Mouse (Mus musculus): ENCODE results near the gene 6030458C11Rik. TPM values are rescaled to one million over a fixed set of nuclear protein-coding genes. Genes with fewer than 3 reads are reported as not detected.

Gene 6030458C11Rik
- 25.6 and 27.9 TPM in 2 replicates for polyA plus RNA-seq (2012; rRNA removed)

DNA sequence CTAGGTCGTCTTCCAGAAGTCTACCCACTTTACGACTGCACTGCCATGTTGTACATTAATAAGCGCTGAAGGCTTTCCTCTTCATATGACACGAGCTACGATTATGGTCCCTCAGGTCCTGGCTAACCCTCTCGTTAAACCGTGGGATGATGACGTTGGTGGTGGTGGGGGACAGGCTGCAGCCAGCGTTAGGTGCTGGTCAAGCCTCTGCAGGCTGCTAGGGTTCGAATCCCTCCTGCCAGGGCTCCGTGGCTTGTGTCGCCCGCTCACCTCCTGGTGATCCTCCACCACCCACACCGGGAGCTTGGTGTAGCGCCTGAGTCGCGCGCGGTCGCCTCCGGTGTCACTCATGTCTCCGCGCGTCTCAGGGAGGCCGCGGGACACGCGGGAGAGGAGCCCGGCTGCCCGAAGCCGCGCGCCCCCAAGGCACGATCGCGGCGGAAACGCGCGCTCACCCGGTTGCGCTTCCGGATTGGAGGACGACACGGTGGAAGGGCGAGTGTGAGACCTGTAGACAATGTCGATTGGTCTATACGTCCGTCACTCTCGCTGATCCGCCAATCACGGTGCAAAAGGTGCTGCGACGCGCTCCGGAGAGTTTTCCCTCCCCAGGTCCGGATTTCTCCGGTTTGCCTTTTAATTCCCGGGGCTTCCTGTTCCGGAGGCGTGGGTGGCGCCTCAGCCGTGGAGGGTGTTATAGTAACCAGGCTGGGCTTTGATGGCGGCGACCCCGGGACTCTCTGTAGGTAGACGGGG lies at the start of gene 6030458C11Rik, which contains the start of gene Drosha:
Gene 6030458C11Rik, minus strand, starts transcription at position 453 of the 756 bp plus-strand sequence.
Gene Drosha, plus strand, starts transcription at position 619 of the 756 bp plus-strand sequence.
- peak; percentile 100 for DNase-seq (ENCODE audit: low read depth)
- TF ChIP-seq CTCF (IDR thresholded peaks at IDR 0.05; ENCODE audit: borderline replicate concordance, extremely low read depth, insufficient read depth, insufficient read length), result no peak
- peak; percentile 79 for TF ChIP-seq POLR2A (IDR thresholded peaks at IDR 0.05; ENCODE audit: borderline replicate concordance, extremely low read depth, insufficient read depth, insufficient read length, poor library complexity, severe bottlenecking)

DNA sequence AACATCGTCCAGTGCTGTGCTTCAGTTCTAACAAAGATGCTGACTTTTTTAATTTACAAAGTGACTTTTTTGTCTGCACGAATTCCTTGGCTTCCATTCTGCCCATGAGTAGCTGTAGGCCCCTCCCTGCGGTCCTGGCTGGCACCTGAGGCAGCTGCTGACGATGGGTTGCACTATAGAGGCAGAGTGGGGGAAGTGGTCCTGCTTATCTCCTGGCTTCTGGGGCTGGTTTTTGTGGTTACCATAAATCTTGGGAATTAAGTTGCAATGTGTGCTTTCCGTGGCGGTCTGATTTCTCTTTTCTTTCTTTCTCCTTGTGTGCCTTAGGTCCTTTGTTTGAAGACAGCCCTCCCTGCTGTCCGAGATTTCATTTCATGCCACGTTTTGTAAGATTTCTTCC lies 42.8 kb upstream of the 6030458C11Rik start:
- TF ChIP-seq POLR2A (IDR thresholded peaks at IDR 0.05; ENCODE audit: borderline replicate concordance, extremely low read depth, insufficient read depth, insufficient read length, poor library complexity, severe bottlenecking), result no peak
- TF ChIP-seq CTCF (IDR thresholded peaks at IDR 0.05; ENCODE audit: borderline replicate concordance, extremely low read depth, insufficient read depth, insufficient read length), result no peak

DNA sequence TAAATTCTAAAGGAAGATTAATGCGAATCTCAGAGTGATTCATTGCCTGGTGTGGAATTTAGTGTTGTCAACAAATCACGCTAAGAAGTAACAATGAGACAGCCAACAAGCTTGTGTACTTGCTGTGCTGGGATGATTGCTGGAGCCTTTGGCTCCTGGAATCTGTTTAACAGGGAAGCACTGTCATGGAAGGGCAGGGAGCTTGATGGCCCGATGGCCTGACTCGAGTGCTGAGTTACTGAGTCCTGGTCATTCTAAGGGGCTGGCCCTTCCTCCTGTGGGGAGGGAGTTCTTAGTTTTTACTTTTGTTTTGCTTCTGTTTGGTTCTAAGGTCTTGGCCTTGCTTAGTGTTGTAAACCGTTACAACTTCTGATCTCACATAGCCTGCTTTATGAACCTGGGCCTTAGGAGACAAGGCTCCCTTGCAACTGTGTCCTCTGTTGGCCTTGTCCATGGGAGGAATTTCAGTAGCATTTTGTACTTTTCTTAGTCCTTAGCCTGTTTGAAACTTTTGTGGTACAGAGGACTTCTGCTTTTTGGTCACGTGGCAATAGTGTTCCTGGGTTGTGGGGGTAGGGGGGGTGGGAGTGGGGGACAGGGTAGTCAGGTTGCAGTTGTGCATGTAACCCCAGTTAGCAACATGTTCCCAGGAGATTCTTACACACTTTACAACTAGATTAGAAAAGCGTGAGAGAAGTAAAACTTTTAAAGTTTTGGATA lies 41.3 kb upstream of the 6030458C11Rik start:
- no peak for DNase-seq (ENCODE audit: low read depth)
- TF ChIP-seq CTCF (IDR thresholded peaks at IDR 0.05; ENCODE audit: borderline replicate concordance, extremely low read depth, insufficient read depth, insufficient read length) (no peak), POLR2A (IDR thresholded peaks at IDR 0.05; ENCODE audit: borderline replicate concordance, extremely low read depth, insufficient read depth, insufficient read length, poor library complexity, severe bottlenecking) (no peak)

More for the DNA sequence above, 42.8 kb upstream of the 6030458C11Rik start:
- DNase-seq (ENCODE audit: low read depth), result no peak

DNA sequence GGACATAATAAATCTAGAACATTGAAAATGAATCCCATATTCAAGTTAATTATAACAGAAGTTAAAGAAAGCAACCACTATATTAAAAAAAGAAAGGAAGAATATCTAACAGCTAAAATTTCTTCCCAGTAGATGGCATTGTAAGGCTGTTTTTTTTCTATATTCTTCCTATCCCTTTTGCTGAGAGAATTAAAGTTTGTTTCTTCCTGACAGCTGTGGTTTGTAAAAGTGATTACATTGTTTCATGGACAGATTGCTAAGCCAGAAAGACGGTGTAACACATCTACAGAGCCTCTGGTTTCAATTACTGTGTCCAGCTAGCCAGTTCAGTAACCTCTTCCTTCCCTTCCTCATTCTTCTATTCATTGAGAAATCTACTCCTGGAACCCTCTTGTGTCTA lies 39.2 kb upstream of the 6030458C11Rik start:
- DNase-seq (ENCODE audit: low read depth), result no peak
- TF ChIP-seq CTCF (IDR thresholded peaks at IDR 0.05; ENCODE audit: borderline replicate concordance, extremely low read depth, insufficient read depth, insufficient read length), result peak; percentile 7; the same call in 1 of the 2 replicates
- no peak for TF ChIP-seq POLR2A (IDR thresholded peaks at IDR 0.05; ENCODE audit: borderline replicate concordance, extremely low read depth, insufficient read depth, insufficient read length, poor library complexity, severe bottlenecking)

DNA sequence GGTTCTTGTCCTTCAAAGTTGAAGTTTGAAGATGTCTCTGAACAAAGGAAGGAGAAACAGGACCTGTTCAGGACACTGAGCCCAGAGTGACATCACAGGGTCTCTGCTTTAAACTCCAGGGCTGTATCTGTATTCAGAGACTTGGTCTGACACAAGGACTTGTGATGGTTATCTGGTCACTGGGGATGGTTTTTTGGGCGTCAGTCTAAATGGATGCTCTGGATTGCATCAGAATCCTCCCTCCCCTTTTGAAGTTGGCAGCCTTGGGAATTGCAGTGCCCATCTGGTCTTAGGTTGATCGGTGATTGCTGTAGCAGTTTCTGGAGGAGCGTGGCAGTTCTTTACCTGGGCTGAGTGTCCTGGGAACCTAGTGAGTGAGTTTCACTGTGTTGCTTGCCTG lies 37.6 kb upstream of the 6030458C11Rik start:
- TF ChIP-seq POLR2A (IDR thresholded peaks at IDR 0.05; ENCODE audit: borderline replicate concordance, extremely low read depth, insufficient read depth, insufficient read length, poor library complexity, severe bottlenecking), result no peak
- no peak for TF ChIP-seq CTCF (IDR thresholded peaks at IDR 0.05; ENCODE audit: borderline replicate concordance, extremely low read depth, insufficient read depth, insufficient read length)
- no peak for DNase-seq (ENCODE audit: low read depth)

DNA sequence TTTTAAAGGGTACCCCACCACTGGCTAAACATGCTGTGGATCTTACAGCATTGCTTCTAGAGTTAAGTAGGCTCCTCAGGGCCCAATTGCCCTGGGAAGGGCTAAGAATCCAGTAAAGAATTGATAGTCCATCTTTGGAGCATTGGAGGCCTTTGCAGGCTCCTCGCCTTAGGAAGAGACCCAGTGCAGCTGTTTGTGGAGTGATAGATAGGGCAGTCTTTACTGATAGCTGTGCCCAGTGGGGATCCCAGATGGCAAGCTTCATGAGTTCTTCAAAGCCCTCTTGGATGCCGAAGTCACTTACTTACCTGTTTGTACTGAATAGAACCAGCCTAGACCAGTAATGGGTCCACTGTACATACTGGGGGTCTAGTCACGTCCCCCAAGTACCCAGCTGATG lies 34.2 kb upstream of the 6030458C11Rik start:
- TF ChIP-seq CTCF (IDR thresholded peaks at IDR 0.05; ENCODE audit: borderline replicate concordance, extremely low read depth, insufficient read depth, insufficient read length), result no peak
- no peak for TF ChIP-seq POLR2A (IDR thresholded peaks at IDR 0.05; ENCODE audit: borderline replicate concordance, extremely low read depth, insufficient read depth, insufficient read length, poor library complexity, severe bottlenecking)
- no peak for DNase-seq (ENCODE audit: low read depth)

DNA sequence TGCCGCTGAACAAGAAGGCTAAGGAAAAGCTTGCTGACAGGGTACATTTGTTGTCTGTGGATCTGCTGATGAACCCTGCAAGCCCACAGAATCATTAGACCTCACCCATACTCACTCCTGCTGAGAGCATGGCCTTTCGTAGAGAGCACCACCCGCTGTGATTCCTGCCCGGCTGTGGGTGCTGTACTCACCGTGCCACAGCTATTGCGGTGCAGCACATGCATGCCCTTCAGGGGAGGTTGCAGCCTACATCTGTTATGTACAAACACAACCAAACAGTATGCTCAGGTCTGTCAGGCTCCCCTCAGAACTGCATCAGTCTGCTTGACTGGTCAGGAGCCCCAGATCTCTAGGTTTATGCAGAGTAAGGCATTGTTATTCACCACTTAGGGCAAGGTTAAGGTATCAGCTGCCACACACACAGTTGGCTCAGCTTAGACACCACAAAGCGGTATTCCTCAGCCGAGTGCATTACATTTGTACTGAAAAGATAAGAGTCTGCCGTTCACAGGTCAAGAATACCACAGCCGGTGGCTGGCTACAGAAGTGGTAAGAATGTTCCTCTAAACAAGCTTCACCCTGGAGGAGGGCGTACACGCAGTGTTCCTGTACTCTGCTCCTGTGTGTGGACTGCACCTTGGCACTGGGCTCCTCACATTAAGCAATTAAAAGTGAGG lies 33.5 kb upstream of the 6030458C11Rik start:
- TF ChIP-seq CTCF (IDR thresholded peaks at IDR 0.05; ENCODE audit: borderline replicate concordance, extremely low read depth, insufficient read depth, insufficient read length) (no peak), POLR2A (IDR thresholded peaks at IDR 0.05; ENCODE audit: borderline replicate concordance, extremely low read depth, insufficient read depth, insufficient read length, poor library complexity, severe bottlenecking) (no peak)
- DNase-seq (ENCODE audit: low read depth), result no peak

DNA sequence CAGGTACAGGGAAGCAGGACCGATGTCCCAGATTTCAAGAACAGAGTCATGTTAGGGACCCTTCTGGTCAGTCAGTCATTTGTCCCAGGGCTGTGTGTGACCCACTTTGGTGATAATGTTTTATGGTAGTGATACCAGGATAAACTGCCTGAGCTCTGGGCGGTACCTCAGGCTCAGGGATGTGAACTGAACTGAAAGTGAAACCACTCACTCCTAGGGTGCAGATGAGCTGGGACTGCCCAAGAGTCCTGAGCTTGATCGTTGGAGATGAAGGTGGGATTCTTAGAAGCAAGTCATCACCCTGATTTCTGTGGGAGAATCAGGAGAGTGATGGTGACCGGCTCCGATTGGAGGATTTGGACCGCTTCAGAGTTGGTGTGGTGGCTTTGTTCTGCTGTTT lies 32.3 kb upstream of the 6030458C11Rik start:
- DNase-seq (ENCODE audit: low read depth), result no peak
- TF ChIP-seq POLR2A (IDR thresholded peaks at IDR 0.05; ENCODE audit: borderline replicate concordance, extremely low read depth, insufficient read depth, insufficient read length, poor library complexity, severe bottlenecking) (no peak), CTCF (IDR thresholded peaks at IDR 0.05; ENCODE audit: borderline replicate concordance, extremely low read depth, insufficient read depth, insufficient read length) (no peak)

DNA sequence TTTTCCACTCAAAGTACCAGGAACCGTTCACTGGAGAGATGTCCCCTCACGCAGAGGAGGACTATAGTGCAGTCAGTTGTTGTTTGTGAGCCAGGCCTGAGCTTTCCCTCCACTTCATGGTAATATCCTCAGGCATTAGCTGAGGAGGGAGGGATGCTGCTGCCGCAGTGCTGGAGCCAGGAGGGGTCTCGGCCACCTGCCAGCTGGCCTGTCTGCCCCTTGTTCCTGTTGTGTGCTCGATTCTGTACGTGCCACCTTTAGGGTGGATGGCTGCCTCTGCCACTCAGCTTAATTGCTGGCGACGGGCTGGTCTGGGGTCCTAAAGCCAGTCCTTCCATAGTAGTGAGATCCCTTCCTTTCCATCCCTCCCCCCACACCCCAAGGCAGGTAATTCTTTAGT lies 29.0 kb upstream of the 6030458C11Rik start:
- no peak for DNase-seq (ENCODE audit: low read depth)
- TF ChIP-seq POLR2A (IDR thresholded peaks at IDR 0.05; ENCODE audit: borderline replicate concordance, extremely low read depth, insufficient read depth, insufficient read length, poor library complexity, severe bottlenecking), result no peak
- TF ChIP-seq CTCF (IDR thresholded peaks at IDR 0.05; ENCODE audit: borderline replicate concordance, extremely low read depth, insufficient read depth, insufficient read length), result no peak

DNA sequence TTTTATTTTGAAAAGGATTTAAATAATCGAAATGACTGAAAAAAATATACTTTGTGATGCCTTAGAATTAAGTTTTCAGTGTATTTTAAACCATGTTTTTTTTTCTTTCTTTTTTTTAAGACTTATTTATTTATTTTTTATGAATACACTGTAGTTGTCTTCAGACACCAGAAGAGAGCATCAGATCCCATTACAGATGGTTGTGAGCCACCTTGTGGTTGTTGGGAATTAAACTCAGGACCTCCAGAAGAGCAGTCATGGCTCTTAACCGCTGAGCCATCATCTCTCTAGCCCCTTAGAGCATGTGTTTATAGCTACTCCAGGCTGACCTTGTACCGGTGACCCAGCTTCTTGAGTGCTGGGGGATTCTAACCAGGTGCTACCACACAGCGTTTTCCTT lies 24.9 kb upstream of the 6030458C11Rik start:
- TF ChIP-seq CTCF (IDR thresholded peaks at IDR 0.05; ENCODE audit: borderline replicate concordance, extremely low read depth, insufficient read depth, insufficient read length) (peak; percentile 2; the same call in 1 of the 2 replicates), POLR2A (IDR thresholded peaks at IDR 0.05; ENCODE audit: borderline replicate concordance, extremely low read depth, insufficient read depth, insufficient read length, poor library complexity, severe bottlenecking) (no peak)
- no peak for DNase-seq (ENCODE audit: low read depth)
